Mouse (Mus musculus): ENCODE measurements around the gene Plcb1. TPM values are rescaled to one million over a fixed set of nuclear protein-coding genes. Genes with fewer than 3 reads are reported as not detected.

Plcb1 gene
- polyA plus RNA-seq, 1 experiment from 2014 or later, result 11.4 TPM

DNA sequence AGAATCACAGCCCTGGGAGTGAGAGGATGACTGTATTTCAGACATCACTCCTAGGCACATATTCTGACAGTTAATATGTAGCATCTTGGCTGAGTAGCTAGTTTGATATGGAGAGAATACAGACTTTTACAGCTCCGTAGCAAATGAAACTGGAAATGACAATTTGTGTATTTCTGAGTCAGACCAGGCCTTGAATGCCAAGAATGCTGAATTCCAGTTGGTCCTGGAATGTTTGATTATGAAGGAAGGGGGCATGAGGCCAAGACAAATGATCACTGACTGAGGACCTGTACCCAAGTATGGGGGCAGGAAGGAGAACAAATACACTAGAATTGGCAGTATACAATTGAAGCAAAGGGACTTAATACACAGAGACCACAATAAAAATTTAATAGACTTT lies 14.4 kb downstream of the Plcb1 start:
- ATAC-seq (ENCODE audit: insufficient number of reproducible peaks, insufficient read depth, low FRiP score, low TSS enrichment, low read depth), result no peak
- WGBS, result 74% methylated on average over 1 of the region's 1 CpGs
- Histone ChIP-seq H3K36me3 (no peaks in the 10 kb centered on the region), H3K27me3 (no peaks in the 10 kb centered on the region; the same call in 1 of the 2 replicates), H3K9ac (replicated peaks) (no peak overlapping the region), H3K4me2 (no peak overlapping the region), H3K27ac (no peak overlapping the region), H3K4me3 (replicated peaks) (no peak overlapping the region), H3K9me3 (no peaks in the 10 kb centered on the region), H3K4me1 (replicated peaks) (no peaks in the 10 kb centered on the region)

DNA sequence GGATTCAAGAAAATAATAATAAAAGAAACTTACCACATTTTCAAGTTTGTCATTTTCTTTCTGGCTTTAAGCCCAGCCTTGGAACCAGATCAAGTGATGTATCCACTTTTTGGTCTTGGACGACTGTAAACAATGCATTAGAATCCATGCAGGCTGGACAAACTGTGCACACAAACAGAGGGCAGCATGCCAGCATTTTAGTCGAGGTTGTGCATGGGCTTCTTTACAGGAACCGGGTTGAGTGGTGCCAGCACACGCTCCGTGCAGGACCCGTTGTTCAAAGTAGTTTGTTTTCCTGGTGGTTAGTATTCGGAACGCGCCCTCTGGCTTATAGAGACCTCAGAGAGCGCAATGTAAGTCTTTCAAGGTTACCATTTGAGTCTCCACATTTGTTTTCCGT lies 30.5 kb downstream of the Plcb1 start:
- Histone ChIP-seq H3K9me3 (no peaks in the 10 kb centered on the region), H3K4me1 (replicated peaks) (no peaks in the 10 kb centered on the region), H3K4me2 (no peak overlapping the region), H3K9ac (replicated peaks) (no peak overlapping the region), H3K36me3 (no peaks in the 10 kb centered on the region), H3K27ac (no peak overlapping the region), H3K4me3 (replicated peaks) (no peak overlapping the region), H3K27me3 (no peaks in the 10 kb centered on the region)
- WGBS, result 86% methylated on average over 11 of the region's 11 CpGs
- ATAC-seq (ENCODE audit: insufficient number of reproducible peaks, insufficient read depth, low FRiP score, low TSS enrichment, low read depth), result no peak

DNA sequence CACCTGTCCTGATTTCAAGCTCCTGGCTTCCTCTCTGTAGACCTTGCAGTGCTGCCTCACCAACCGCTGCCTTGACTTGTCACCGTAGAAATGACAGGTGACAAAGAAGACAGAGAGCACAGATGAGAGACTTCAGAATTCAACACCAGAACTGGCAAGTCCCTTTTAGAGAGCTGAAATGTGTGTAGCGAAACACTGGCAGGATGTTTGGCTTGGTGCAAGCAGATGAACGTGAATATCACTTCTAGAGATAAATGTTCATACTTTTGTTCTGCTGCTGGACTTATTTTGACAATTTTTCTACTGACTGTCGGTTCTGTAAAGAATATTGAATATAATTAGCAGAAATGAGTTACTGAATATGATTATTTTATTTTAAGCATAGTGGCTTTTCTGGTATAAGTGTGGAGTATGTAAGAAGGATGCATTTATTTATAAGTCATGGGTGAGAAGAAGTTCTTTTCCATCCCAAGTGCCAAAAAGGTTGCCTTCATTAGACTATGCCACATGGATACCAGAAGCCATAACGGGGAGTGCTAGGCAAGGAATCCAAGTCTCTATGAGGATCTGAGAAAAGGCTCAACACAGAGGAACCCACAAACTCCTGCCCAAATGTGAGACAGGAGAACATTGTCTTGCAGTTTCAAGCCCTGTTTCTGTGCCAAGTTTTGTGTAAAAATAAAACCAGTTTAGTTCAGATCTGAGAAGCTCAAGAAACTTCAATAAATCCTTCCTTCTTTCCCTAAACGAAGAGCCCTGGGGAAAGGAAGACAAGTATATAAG lies 31.4 kb downstream of the Plcb1 start:
- Histone ChIP-seq H3K4me2 (no peak overlapping the region), H3K9me3 (no peaks in the 10 kb centered on the region), H3K36me3 (no peaks in the 10 kb centered on the region), H3K27ac (no peak overlapping the region), H3K9ac (replicated peaks) (no peak overlapping the region), H3K4me3 (replicated peaks) (no peak overlapping the region), H3K4me1 (replicated peaks) (no peaks in the 10 kb centered on the region), H3K27me3 (no peaks in the 10 kb centered on the region)
- ATAC-seq (ENCODE audit: insufficient number of reproducible peaks, insufficient read depth, low FRiP score, low TSS enrichment, low read depth), result no peak
- 86% methylated on average over 7 of the region's 7 CpGs for WGBS

DNA sequence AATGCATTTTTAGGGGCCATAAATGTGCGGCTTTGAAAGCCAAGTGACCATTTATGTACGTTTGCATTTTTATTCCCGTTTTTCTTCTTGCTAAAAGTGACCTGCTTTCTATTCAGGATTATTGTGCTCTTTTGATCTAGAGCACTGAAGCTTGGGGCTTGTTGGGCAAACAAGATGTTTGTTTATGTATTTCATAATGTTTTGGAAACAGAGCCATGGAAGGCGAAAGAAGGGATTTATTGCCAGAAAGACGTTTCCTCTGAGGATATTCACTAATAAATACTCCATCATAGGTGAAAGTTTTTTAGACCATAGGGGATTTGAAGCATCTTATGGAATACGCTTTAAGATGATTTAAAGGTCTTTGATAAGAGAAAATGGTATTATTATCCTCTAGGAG lies 35.3 kb downstream of the Plcb1 start:
- ATAC-seq (ENCODE audit: insufficient number of reproducible peaks, insufficient read depth, low FRiP score, low TSS enrichment, low read depth), result no peak
- Histone ChIP-seq H3K4me3 (replicated peaks) (no peak overlapping the region), H3K4me2 (no peak overlapping the region), H3K27ac (no peak overlapping the region), H3K27me3 (no peaks in the 10 kb centered on the region), H3K36me3 (no peaks in the 10 kb centered on the region), H3K9ac (replicated peaks) (no peak overlapping the region), H3K4me1 (replicated peaks) (peaks cover 9% of the 10 kb centered on the region), H3K9me3 (no peaks in the 10 kb centered on the region)
- WGBS, result 76% methylated on average over 6 of the region's 6 CpGs

DNA sequence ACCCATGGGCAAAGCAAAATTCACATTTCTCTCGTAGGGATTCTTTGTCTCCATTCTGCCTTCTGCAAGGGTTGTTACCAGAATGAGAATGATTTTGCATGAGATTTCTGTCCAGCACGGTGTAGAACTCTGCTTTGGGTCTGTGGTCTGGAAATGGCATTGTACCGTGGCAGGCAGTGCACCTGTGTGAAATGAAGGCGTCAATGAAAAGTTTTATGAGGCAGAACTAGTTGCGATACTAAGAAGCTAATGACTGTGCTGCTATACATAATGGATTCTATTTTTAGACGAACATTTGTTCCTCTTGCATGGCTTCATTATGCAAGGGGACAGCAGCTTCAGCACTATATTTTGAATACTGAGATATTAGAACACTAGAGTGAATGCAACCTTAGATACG lies 39.8 kb downstream of the Plcb1 start:
- no peak overlapping the region for H3K27ac ChIP-seq
- 33% methylated on average over 7 of the region's 7 CpGs for WGBS
- no peaks in the 10 kb centered on the region for H3K27me3 ChIP-seq
- H3K4me1 ChIP-seq (replicated peaks), result peaks cover 14% of the 10 kb centered on the region
- H3K9me3 ChIP-seq, result no peaks in the 10 kb centered on the region
- no peak overlapping the region for H3K9ac ChIP-seq (replicated peaks)
- H3K4me2 ChIP-seq, result no peak overlapping the region; the same call in 1 of the 2 replicates
- no peak overlapping the region for H3K4me3 ChIP-seq (replicated peaks)
- ATAC-seq (ENCODE audit: insufficient number of reproducible peaks, insufficient read depth, low FRiP score, low TSS enrichment, low read depth), result no peak; the same call in 1 of the 2 replicates
- H3K36me3 ChIP-seq, result no peaks in the 10 kb centered on the region

DNA sequence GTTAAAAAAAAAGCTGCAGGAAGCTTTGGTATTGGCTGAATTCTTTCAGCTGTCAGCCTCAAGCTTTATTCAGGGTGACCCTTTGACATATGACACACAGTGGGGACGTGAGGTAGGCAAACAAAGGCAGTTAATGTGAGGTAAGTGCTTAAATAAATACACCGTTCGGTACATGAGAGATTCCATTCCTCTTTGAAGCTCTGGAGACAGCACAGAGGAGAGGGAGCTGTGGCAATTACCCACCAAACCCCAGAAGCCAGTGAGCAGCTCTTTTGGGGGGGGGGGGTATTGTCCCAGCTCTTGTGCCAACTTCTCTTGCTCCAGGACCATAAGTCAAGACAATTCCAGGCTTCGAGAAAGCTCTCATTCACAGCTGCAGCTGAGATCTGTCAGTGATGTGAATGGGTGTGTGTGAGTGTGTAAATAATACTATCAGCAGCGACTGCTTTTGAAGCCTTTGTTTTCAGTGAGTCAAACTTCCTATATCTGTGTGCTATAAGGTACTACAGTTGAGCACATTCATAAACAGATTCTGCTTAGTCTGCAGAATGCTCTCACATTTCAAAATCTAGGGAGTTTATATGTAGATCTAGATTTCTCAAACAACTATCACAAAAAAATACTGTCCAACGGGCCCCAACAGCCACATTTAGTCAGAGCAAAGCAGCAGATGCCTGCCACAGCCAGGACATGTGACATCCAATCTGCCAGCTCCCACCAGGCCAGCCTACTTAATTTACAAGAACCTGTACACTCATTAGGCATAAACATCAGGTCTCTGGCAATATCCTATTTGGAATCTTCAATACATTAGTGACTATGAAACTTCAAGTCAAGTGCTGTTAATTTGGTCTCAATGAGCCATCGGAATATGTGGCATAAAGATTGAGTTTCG lies 40.5 kb downstream of the Plcb1 start:
- Histone ChIP-seq H3K4me2 (no peak overlapping the region), H3K9ac (replicated peaks) (no peak overlapping the region), H3K36me3 (no peaks in the 10 kb centered on the region), H3K4me3 (replicated peaks) (no peak overlapping the region), H3K9me3 (no peaks in the 10 kb centered on the region), H3K27ac (no peak overlapping the region), H3K27me3 (no peaks in the 10 kb centered on the region), H3K4me1 (replicated peaks) (peaks cover 14% of the 10 kb centered on the region)
- no peak for ATAC-seq (ENCODE audit: insufficient number of reproducible peaks, insufficient read depth, low FRiP score, low TSS enrichment, low read depth)
- 40% methylated on average over 8 of the region's 8 CpGs for WGBS

DNA sequence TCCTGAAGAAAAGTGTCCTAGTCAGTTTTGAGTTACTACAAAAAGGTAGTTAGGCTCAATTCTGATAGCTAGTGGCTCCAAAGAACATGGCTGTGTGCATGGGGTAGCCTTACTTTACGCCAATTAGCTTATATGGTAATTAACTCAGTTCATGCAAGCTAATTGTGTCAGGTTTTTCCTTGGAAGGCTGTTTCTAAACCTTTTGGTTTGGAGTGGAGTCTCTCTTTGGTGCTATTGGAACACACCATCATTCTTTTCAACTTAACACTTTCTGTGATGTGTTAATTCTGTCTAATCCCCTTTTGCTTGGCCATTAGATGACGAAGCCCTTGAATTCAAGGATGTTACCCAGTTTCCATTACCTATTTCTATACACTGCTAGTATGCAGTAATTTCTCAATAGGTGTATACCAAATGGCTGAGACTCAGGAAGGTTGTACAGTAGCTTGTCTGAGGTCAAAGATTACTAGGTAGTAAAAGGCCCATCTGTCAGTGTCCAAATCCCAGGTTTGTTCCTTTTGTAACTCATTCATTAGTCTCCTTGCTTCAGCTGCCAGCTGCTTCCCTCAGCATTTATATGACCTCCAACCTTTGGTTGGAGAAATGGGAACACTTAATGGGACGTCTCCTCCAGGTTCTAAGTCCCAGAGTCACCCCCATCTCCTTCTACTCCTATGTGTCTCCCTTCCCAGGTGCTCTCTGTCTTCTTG lies 42.1 kb downstream of the Plcb1 start:
- no peaks in the 10 kb centered on the region for H3K36me3 ChIP-seq
- no peak overlapping the region for H3K4me2 ChIP-seq
- H3K4me3 ChIP-seq (replicated peaks), result no peak overlapping the region
- H3K9ac ChIP-seq (replicated peaks), result no peak overlapping the region
- no peaks in the 10 kb centered on the region for H3K9me3 ChIP-seq
- no peak for ATAC-seq (ENCODE audit: insufficient number of reproducible peaks, insufficient read depth, low FRiP score, low TSS enrichment, low read depth)
- H3K4me1 ChIP-seq (replicated peaks), result peaks cover 14% of the 10 kb centered on the region
- WGBS, result 70% methylated on average over 3 of the region's 3 CpGs
- H3K27me3 ChIP-seq, result no peaks in the 10 kb centered on the region
- H3K27ac ChIP-seq, result no peak overlapping the region

DNA sequence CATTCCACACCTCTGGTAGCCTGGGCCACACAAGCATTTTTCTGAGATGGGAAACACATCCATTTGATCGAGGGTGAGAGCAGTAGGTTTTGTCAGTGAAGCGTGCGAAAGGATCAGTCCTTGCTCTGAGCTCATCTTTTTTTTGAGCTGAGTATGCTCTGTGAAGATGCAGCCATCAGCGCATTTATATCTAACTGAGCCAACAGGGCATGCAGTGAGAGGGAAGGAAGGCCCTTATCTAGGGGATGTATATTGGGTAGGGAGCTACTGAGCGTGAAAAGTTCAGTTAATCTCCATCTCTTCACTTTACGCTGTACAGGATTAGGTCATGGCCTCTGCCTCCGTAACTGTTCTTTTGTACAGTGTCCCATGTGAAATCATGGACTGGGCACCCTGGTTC lies 46.0 kb downstream of the Plcb1 start:
- no peaks in the 10 kb centered on the region for H3K9me3 ChIP-seq
- no peak overlapping the region for H3K4me3 ChIP-seq (replicated peaks)
- H3K4me1 ChIP-seq (replicated peaks), result no peaks in the 10 kb centered on the region
- ATAC-seq (ENCODE audit: insufficient number of reproducible peaks, insufficient read depth, low FRiP score, low TSS enrichment, low read depth), result no peak
- H3K27me3 ChIP-seq, result no peaks in the 10 kb centered on the region
- H3K36me3 ChIP-seq, result no peaks in the 10 kb centered on the region
- no peak overlapping the region for H3K9ac ChIP-seq (replicated peaks)
- H3K27ac ChIP-seq, result no peak overlapping the region
- H3K4me2 ChIP-seq, result no peak overlapping the region
- 95% methylated on average over 7 of the region's 7 CpGs for WGBS

DNA sequence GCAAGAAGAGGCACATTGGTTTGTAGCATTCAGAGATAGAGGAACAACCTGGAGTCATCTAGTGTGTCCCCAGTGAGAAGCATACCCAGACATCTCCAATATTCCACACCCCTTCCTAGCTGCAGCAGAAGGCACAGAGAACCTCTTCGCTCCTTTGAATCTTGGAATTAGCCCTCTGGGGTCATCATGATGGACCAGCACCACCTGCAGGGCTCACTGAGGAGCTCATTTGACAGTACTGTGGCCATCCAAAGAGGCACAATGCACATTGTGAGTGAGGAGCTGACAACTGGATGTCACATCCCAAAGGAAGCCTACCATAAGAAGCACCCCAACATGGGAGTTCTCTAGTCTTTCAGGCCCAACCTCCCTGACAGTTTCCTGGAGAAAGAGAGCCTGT lies 50.2 kb downstream of the Plcb1 start:
- no peak overlapping the region for H3K9ac ChIP-seq (replicated peaks)
- no peaks in the 10 kb centered on the region for H3K36me3 ChIP-seq
- no peaks in the 10 kb centered on the region for H3K4me1 ChIP-seq (replicated peaks)
- no peak overlapping the region for H3K4me2 ChIP-seq
- H3K9me3 ChIP-seq, result no peaks in the 10 kb centered on the region
- H3K27ac ChIP-seq, result no peak overlapping the region
- no peak overlapping the region for H3K4me3 ChIP-seq (replicated peaks)
- H3K27me3 ChIP-seq, result no peaks in the 10 kb centered on the region
- ATAC-seq (ENCODE audit: insufficient number of reproducible peaks, insufficient read depth, low FRiP score, low TSS enrichment, low read depth), result no peak
- WGBS, result 87% methylated on average over 1 of the region's 1 CpGs

DNA sequence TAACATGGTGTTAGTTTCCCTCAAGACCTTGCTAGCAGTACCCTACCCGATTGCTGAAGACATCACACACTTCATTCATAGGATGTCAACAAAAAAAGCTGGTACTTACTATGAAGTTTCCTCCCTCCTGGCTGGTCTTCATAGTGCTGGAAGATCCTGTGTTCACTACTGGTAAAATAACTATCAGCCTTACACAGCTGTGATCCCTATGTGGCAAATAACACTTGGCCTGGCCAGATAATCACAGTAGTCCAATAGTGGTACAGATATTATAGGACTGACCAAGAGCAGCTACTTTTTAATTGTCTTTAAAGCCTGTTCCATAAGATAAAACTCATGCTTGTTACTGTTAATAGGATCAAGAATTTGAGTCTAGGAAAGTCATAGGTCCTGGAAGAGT lies 52.3 kb downstream of the Plcb1 start:
- Histone ChIP-seq H3K4me3 (replicated peaks) (no peak overlapping the region), H3K4me1 (replicated peaks) (no peaks in the 10 kb centered on the region), H3K36me3 (no peaks in the 10 kb centered on the region), H3K9me3 (no peaks in the 10 kb centered on the region), H3K27ac (no peak overlapping the region), H3K27me3 (no peaks in the 10 kb centered on the region), H3K4me2 (no peak overlapping the region), H3K9ac (replicated peaks) (no peak overlapping the region)
- 90% methylated on average over 1 of the region's 1 CpGs for WGBS
- ATAC-seq (ENCODE audit: insufficient number of reproducible peaks, insufficient read depth, low FRiP score, low TSS enrichment, low read depth), result no peak

DNA sequence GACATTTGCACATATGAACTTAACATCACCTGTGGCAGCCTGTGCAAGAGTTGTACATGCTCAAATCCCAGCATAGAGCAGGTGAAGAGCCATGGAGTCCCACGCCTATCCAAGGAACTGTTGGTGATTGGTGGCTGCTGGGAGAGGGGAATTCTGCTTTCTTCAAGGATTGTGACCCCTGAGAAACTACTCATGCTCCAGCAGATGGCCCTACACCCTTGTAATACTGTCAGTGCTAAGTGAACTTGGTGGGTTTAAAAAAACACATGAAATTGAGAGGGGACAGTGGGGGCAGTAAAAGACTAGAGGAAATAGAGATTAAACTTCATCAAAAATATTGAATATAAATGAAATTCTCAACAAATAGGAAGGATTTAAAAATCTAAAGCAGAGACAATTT lies 53.0 kb downstream of the Plcb1 start:
- no peak overlapping the region for H3K4me2 ChIP-seq
- no peak overlapping the region for H3K4me3 ChIP-seq (replicated peaks)
- H3K27ac ChIP-seq, result no peak overlapping the region
- no peak for ATAC-seq (ENCODE audit: insufficient number of reproducible peaks, insufficient read depth, low FRiP score, low TSS enrichment, low read depth)
- no peaks in the 10 kb centered on the region for H3K27me3 ChIP-seq
- no peaks in the 10 kb centered on the region for H3K36me3 ChIP-seq
- WGBS, result 64% methylated on average over 1 of the region's 1 CpGs
- no peaks in the 10 kb centered on the region for H3K4me1 ChIP-seq (replicated peaks)
- no peak overlapping the region for H3K9ac ChIP-seq (replicated peaks)
- H3K9me3 ChIP-seq, result no peaks in the 10 kb centered on the region

All from limb, embryonic 12.5 days (tissue).